Mouse (Mus musculus): Measurements from ENCODE around the gene 4921536K21Rik.

Gene 4921536K21Rik

GRCm38 (mm10) chr11:3910513-3911310 lies 15.8 kb upstream of the 4921536K21Rik start:
- no peak for DNase-seq (ENCODE audit: low spot score)

- no peak for DNase-seq (ENCODE audit: low spot score)
Measured at GRCm38 (mm10) chr11:3909236-3909635, 14.3 kb upstream of the 4921536K21Rik start.

- no peak for DNase-seq (ENCODE audit: low spot score)
Measured at GRCm38 (mm10) chr11:3905446-3905845, 10.5 kb upstream of the 4921536K21Rik start.

GRCm38 (mm10) chr11:3904673-3905072 lies 9.8 kb upstream of the 4921536K21Rik start:
- DNase-seq (ENCODE audit: low spot score) = no peak

GRCm38 (mm10) chr11:3903046-3903445 lies 8.1 kb upstream of the 4921536K21Rik start:
- peak; percentile 24 for DNase-seq (ENCODE audit: low spot score)

- no peak for DNase-seq (ENCODE audit: low spot score)
Measured at GRCm38 (mm10) chr11:3902516-3902915, 7.6 kb upstream of the 4921536K21Rik start.

- no peak for DNase-seq (ENCODE audit: low spot score)
Measured at GRCm38 (mm10) chr11:3900296-3900695, 5.4 kb upstream of the 4921536K21Rik start.

GRCm38 (mm10) chr11:3895933-3896332 lies 1.0 kb upstream of the 4921536K21Rik start:
- DNase-seq (ENCODE audit: low spot score) = no peak

- DNase-seq (ENCODE audit: low spot score) = no peak
Measured at GRCm38 (mm10) chr11:3895458-3895857, 560 bp upstream of the 4921536K21Rik start.

- no peak for DNase-seq (ENCODE audit: low spot score)
Measured at GRCm38 (mm10) chr11:3893970-3894369, 928 bp downstream of the 4921536K21Rik start.

- no peak for DNase-seq (ENCODE audit: low spot score)
Measured at GRCm38 (mm10) chr11:3887331-3887730, 7.6 kb downstream of the 4921536K21Rik start.

- no peak for DNase-seq (ENCODE audit: low spot score)
Measured at GRCm38 (mm10) chr11:3883711-3884110, 11.2 kb downstream of the 4921536K21Rik start.

GRCm38 (mm10) chr11:3879836-3880235 lies 15.1 kb downstream of the 4921536K21Rik start:
- peak; percentile 27 for DNase-seq (ENCODE audit: low spot score)

- DNase-seq (ENCODE audit: low spot score) = no peak
Measured at GRCm38 (mm10) chr11:3878660-3879059, 16.2 kb downstream of the 4921536K21Rik start.

- no peak for DNase-seq (ENCODE audit: low spot score)
Measured at GRCm38 (mm10) chr11:3876419-3876818, 18.5 kb downstream of the 4921536K21Rik start.

- no peak for DNase-seq (ENCODE audit: low spot score)
Measured at GRCm38 (mm10) chr11:3864343-3864742, 30.6 kb downstream of the 4921536K21Rik start.

- peak; percentile 10 for DNase-seq (ENCODE audit: low spot score)
Measured at GRCm38 (mm10) chr11:3863454-3864112, 31.3 kb downstream of the 4921536K21Rik start, which contains the start of gene Osbp2. TSS of gene Osbp2 (minus strand) at chr11:3863903.

GRCm38 (mm10) chr11:3862661-3863453 lies 32.0 kb downstream of the 4921536K21Rik start:
- DNase-seq (ENCODE audit: low spot score) = no peak

- no peak for DNase-seq (ENCODE audit: low spot score)
Measured at GRCm38 (mm10) chr11:3860361-3860760, 34.5 kb downstream of the 4921536K21Rik start.

- DNase-seq (ENCODE audit: low spot score) = no peak
Measured at GRCm38 (mm10) chr11:3859778-3860177, 35.1 kb downstream of the 4921536K21Rik start.

- DNase-seq (ENCODE audit: low spot score) = no peak
Measured at GRCm38 (mm10) chr11:3857902-3858301, 37.0 kb downstream of the 4921536K21Rik start.

- DNase-seq (ENCODE audit: low spot score) = no peak
Measured at GRCm38 (mm10) chr11:3855846-3856245, 39.1 kb downstream of the 4921536K21Rik start.

All from ovary, postnatal 10 days (tissue).